Mouse (Mus musculus) heart, adult 11 months (tissue): ENCODE measurements around the gene Flnc.

Experiments used
- DNase-seq: peaks from one replicate; pipeline ENCODE4 v3.0.0; 2022

Gene Flnc

GRCm38 (mm10) chr6:29494101-29494500, 61.0 kb downstream of the Flnc start:
- DNase-seq, result peak; percentile 91

- DNase-seq, result peak; percentile 78
Observed at GRCm38 (mm10) chr6:29496270-29496669, 63.2 kb downstream of the Flnc start.

GRCm38 (mm10) chr6:29497791-29498190, 64.7 kb downstream of the Flnc start:
- no peak for DNase-seq

- DNase-seq, result no peak
Observed at GRCm38 (mm10) chr6:29500177-29500576, 67.1 kb downstream of the Flnc start.

- DNase-seq, result no peak
Observed at GRCm38 (mm10) chr6:29500810-29501209, 67.8 kb downstream of the Flnc start.

GRCm38 (mm10) chr6:29501599-29501998, 68.5 kb downstream of the Flnc start:
- DNase-seq, result no peak

GRCm38 (mm10) chr6:29505493-29505892, 72.4 kb downstream of the Flnc start:
- DNase-seq, result no peak

GRCm38 (mm10) chr6:29506834-29507233, 73.8 kb downstream of the Flnc start:
- peak; percentile 80 for DNase-seq

- peak; percentile 92 for DNase-seq
Observed at GRCm38 (mm10) chr6:29507447-29508309, 74.6 kb downstream of the Flnc start, which contains the start of gene Kcp. Gene Kcp (minus strand): TSS chr6:29507952.

GRCm38 (mm10) chr6:29509086-29509485, 76.0 kb downstream of the Flnc start:
- DNase-seq, result peak; percentile 98
